Mouse (Mus musculus): ENCODE data around the gene Cd9.

GRCm38 (mm10) chr6:125528614-125529200 lies 34.1 kb upstream of the Cd9 start:
- no peak for TF ChIP-seq POLR2A (IDR thresholded peaks at IDR 0.05; ENCODE audit: insufficient read depth, low read depth, low read length)
- TF ChIP-seq CTCF (IDR thresholded peaks at IDR 0.05; ENCODE audit: insufficient read depth, low read depth, low read length) = no peak

Data from olfactory bulb, adult 2 months (tissue).